Mouse (Mus musculus) bone marrow macrophage, adult 2 months (primary cell): ENCODE data around the gene 1700010B08Rik.

ENCODE experiments used
- CTCF ChIP-seq: IDR thresholded peaks from 2 replicates; pipeline ENCODE4 v1.5.1; 2012; ENCODE audit warnings: low read depth, mild to moderate bottlenecking, low read length, moderate library complexity
- POLR2A ChIP-seq: IDR thresholded peaks from 2 replicates; pipeline ENCODE4 v1.6.1; 2012; ENCODE audit warnings: mild to moderate bottlenecking, low read depth, low read length, borderline replicate concordance

DNA sequence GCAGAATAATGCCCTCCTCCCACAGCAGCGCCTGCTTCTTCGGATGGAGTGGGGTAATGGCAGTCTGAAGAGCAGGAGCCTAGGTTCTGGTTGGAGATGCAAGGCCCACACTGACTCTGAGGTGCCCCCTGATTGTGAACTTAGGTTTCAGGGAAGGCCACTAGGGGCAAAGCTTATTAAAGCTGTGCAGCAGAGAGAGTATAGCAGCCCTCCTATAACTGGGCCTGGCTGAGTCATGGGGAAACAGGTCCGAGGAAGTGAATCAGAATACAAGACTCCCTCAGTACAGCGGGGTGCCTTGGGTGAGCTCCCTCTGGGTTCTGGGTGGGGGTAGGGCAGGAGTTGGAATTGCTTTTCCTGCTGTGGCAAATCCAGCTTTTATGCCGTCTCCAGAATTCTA lies 51.4 kb downstream of the 1700010B08Rik start:
- TF ChIP-seq CTCF (0 out of 2 replicates have a peak, but pooled peaks have one; percentile 22), POLR2A (no peak)
